Mouse (Mus musculus) G1E (cell line): ENCODE measurements around the gene Ubash3b.

Source experiments
- CTCF ChIP-seq: IDR thresholded peaks from 2 replicates; pipeline ENCODE4 v1.5.1; 2012; ENCODE audit warnings: low read depth, low read length, inconsistent platforms, mixed read lengths
- GATA1 ChIP-seq: IDR thresholded peaks from 2 replicates; pipeline ENCODE4 v1.6.1; 2012; ENCODE audit warnings: borderline replicate concordance, low read length, inconsistent platforms, mixed read lengths
- POLR2AphosphoS5 ChIP-seq: IDR thresholded peaks from 2 replicates; pipeline ENCODE4 v1.6.1; 2012; ENCODE audit warnings: low read depth, low read length, inconsistent platforms; ENCODE audit not compliant: insufficient replicate concordance
- TAL1 ChIP-seq: conservative IDR thresholded peaks from 2 replicates; pipeline ENCODE4 v1.6.1; 2012; ENCODE audit warnings: low read depth, low read length, inconsistent platforms, mixed read lengths

DNA sequence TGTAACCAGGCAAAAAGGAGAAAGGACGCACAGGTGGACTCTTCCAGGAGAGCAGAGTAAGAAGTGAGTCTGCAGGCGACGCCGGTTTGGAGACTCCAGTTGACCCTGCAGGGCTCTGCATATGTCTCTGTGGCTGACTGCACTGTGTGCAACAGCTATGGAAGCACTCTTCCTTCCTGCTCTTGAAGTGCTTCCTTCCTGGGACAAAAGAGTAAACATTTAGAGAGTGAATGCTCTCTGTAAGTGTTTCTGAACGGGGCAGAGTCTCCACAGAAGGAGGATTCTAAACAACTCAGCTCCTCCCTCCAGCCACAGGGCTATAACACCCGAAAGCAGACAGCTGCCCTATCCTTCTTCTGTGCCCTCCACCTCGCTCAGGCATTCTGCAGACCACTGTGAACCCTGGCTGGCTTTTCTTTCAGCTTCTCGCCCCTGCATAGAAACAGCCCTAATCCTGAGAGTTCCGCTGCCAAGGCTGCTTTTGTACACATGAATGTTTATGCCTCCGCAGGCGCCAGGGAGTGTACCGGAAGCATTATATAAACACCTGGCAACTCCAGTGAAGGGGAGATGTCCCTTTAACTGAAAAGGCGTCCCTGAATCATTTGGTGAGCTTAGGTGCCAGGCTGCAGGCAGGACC lies 14.2 kb downstream of the Ubash3b start:
- TF ChIP-seq CTCF (no peak), GATA1 (no peak), TAL1 (no peak), POLR2AphosphoS5 (no peak)
